Mouse (Mus musculus) intestine, postnatal 0 days (tissue): ENCODE data around the gene Mctp1. TPM values are rescaled to one million over a fixed set of nuclear protein-coding genes. Genes with fewer than 3 reads are reported as not detected.

Experiments
- ATAC-seq: fragments of 200-750 bp; cut with Nextera tagmentation; 2 replicates; pipeline ENCODE4 v1.8.0; 2017; ENCODE audit warnings: mild to moderate bottlenecking, moderate TSS enrichment, moderate library complexity
- H3K27ac ChIP-seq: fragments of 300-500 bp; sonication (generic); 2 replicates; pipeline ENCODE4 v1.5.1; 2014; ENCODE audit warnings: mild to moderate bottlenecking, low read depth, low read length, moderate library complexity
- H3K27me3 ChIP-seq: fragments of 300-500 bp; sonication (generic); replicated peaks from 2 replicates; pipeline ENCODE4 v1.6.1; 2014; ENCODE audit warnings: low read length, mixed read lengths; ENCODE audit not compliant: control insufficient read depth, insufficient read depth
- H3K36me3 ChIP-seq: fragments of 300-500 bp; sonication (generic); 2 replicates; pipeline ENCODE4 v1.6.1; 2014; ENCODE audit warnings: mild to moderate bottlenecking, moderate library complexity; ENCODE audit not compliant: control insufficient read depth, insufficient read depth
- H3K4me1 ChIP-seq: fragments of 300-500 bp; sonication (generic); replicated peaks from 2 replicates; pipeline ENCODE4 v1.6.1; 2014; ENCODE audit warnings: antibody characterized with exemption, low read length, mixed read lengths; ENCODE audit not compliant: control insufficient read depth, insufficient read depth
- H3K4me2 ChIP-seq: fragments of 300-500 bp; sonication (generic); replicated peaks from 2 replicates; pipeline ENCODE4 v1.6.1; 2014; ENCODE audit warnings: low read depth, mild to moderate bottlenecking, moderate library complexity
- H3K4me3 ChIP-seq: fragments of 300-500 bp; sonication (generic); 2 replicates; pipeline ENCODE4 v1.5.1; 2014; ENCODE audit warnings: low read depth, low read length
- H3K9ac ChIP-seq: fragments of 300-500 bp; sonication (generic); 2 replicates; pipeline ENCODE4 v1.6.1; 2014; ENCODE audit warnings: mild to moderate bottlenecking, low read depth, low read length
- H3K9me3 ChIP-seq: fragments of 300-500 bp; sonication (generic); 2 replicates; pipeline ENCODE4 v1.6.1; 2016; ENCODE audit warnings: mixed run types; ENCODE audit not compliant: control insufficient read depth
- CTCF ChIP-seq: sonication (generic); IDR thresholded peaks from 2 replicates; pipeline ENCODE4 v1.5.1; 2016; ENCODE audit warnings: low read depth, mild to moderate bottlenecking, control low read depth, antibody characterized with exemption, moderate library complexity
- WGBS: fragments of 180-500 bp; shearing (Covaris S2); extraction: QIAGEN DNeasy Blood & Tissue Kit; methylation state at CpG from one replicate; pipeline ENCODE4 v1.1.7; 2014; 5-methylcytosine and 5-hydroxymethylcytosine counted together
- polyA plus RNA-seq: library from polyadenylated mRNA; unstranded; fragments of >200 nt; fragmentation: Nextera tagmentation; extraction: Ambion mirVana; gene quantifications from 2 replicates; pipeline ENCODE4 v1.2.1, GENCODE M21; 2015

The Mctp1 gene
- polyA plus RNA-seq, 1 experiment from 2014 or later = 1.2 TPM

- no peak overlapping the region for H3K4me2 ChIP-seq
- no peak for ATAC-seq
- H3K9me3 ChIP-seq = no peaks in the 10 kb centered on the region
- H3K27ac ChIP-seq = no peak overlapping the region
- no peaks in the 10 kb centered on the region for H3K4me1 ChIP-seq
- H3K4me3 ChIP-seq = no peak overlapping the region
- H3K36me3 ChIP-seq = no peaks in the 10 kb centered on the region
- WGBS = 96% methylated on average over 2 of the region's 2 CpGs
- TF ChIP-seq CTCF = no peak
- H3K9ac ChIP-seq = no peak overlapping the region
- H3K27me3 ChIP-seq = no peaks in the 10 kb centered on the region
Observed at GRCm38 (mm10) chr13:76611499-76611898, 227.2 kb downstream of the Mctp1 start.

GRCm38 (mm10) chr13:76620111-76620510, 235.8 kb downstream of the Mctp1 start:
- no peaks in the 10 kb centered on the region for H3K36me3 ChIP-seq
- H3K9ac ChIP-seq = no peak overlapping the region
- H3K9me3 ChIP-seq = no peaks in the 10 kb centered on the region
- no peak overlapping the region for H3K4me2 ChIP-seq
- no peak overlapping the region for H3K27ac ChIP-seq
- TF ChIP-seq CTCF = no peak
- H3K4me1 ChIP-seq = no peaks in the 10 kb centered on the region
- ATAC-seq = no peak
- no peaks in the 10 kb centered on the region for H3K27me3 ChIP-seq
- H3K4me3 ChIP-seq = no peak overlapping the region

- H3K9me3 ChIP-seq = no peaks in the 10 kb centered on the region
- TF ChIP-seq CTCF = no peak
- H3K27me3 ChIP-seq = no peaks in the 10 kb centered on the region
- H3K4me1 ChIP-seq = no peaks in the 10 kb centered on the region
- no peak overlapping the region for H3K27ac ChIP-seq
- H3K9ac ChIP-seq = no peak overlapping the region
- no peaks in the 10 kb centered on the region for H3K36me3 ChIP-seq
- WGBS = 48% methylated on average over 1 of the region's 1 CpGs
- no peak for ATAC-seq
- no peak overlapping the region for H3K4me3 ChIP-seq
- H3K4me2 ChIP-seq = no peak overlapping the region
Observed at GRCm38 (mm10) chr13:76620525-76620924, 236.2 kb downstream of the Mctp1 start.

GRCm38 (mm10) chr13:76633707-76634106, 249.4 kb downstream of the Mctp1 start:
- Histone ChIP-seq H3K9ac (no peak overlapping the region), H3K4me1 (no peaks in the 10 kb centered on the region), H3K27ac (no peak overlapping the region), H3K36me3 (no peaks in the 10 kb centered on the region), H3K27me3 (no peaks in the 10 kb centered on the region), H3K4me3 (no peak overlapping the region), H3K9me3 (no peaks in the 10 kb centered on the region), H3K4me2 (no peak overlapping the region)
- TF ChIP-seq CTCF = no peak
- no peak for ATAC-seq
- 81% methylated on average over 1 of the region's 1 CpGs for WGBS

- H3K9ac ChIP-seq = no peak overlapping the region
- H3K4me2 ChIP-seq = no peak overlapping the region
- TF ChIP-seq CTCF = no peak
- no peaks in the 10 kb centered on the region for H3K9me3 ChIP-seq
- WGBS = 74% methylated on average over 2 of the region's 2 CpGs
- no peak overlapping the region for H3K27ac ChIP-seq
- no peaks in the 10 kb centered on the region for H3K4me1 ChIP-seq
- H3K27me3 ChIP-seq = no peaks in the 10 kb centered on the region
- no peak overlapping the region for H3K4me3 ChIP-seq
- ATAC-seq = no peak
- no peaks in the 10 kb centered on the region for H3K36me3 ChIP-seq
Observed at GRCm38 (mm10) chr13:76638282-76638681, 253.9 kb downstream of the Mctp1 start.

- no peak overlapping the region for H3K9ac ChIP-seq
- no peak overlapping the region for H3K27ac ChIP-seq
- TF ChIP-seq CTCF = no peak
- no peaks in the 10 kb centered on the region for H3K36me3 ChIP-seq
- ATAC-seq = peak; percentile 69
- no peak overlapping the region for H3K4me2 ChIP-seq
- H3K4me3 ChIP-seq = no peak overlapping the region
- H3K9me3 ChIP-seq = no peaks in the 10 kb centered on the region
- H3K4me1 ChIP-seq = no peaks in the 10 kb centered on the region
- H3K27me3 ChIP-seq = no peaks in the 10 kb centered on the region
Observed at GRCm38 (mm10) chr13:76659523-76659922, 275.2 kb downstream of the Mctp1 start.

GRCm38 (mm10) chr13:76681286-76681685, 297.0 kb downstream of the Mctp1 start:
- no peak overlapping the region for H3K9ac ChIP-seq
- no peak for ATAC-seq
- no peaks in the 10 kb centered on the region for H3K4me1 ChIP-seq
- no peak overlapping the region for H3K4me3 ChIP-seq
- no peaks in the 10 kb centered on the region for H3K36me3 ChIP-seq
- TF ChIP-seq CTCF = peak; percentile 67
- no peaks in the 10 kb centered on the region for H3K27me3 ChIP-seq
- no peaks in the 10 kb centered on the region for H3K9me3 ChIP-seq
- H3K4me2 ChIP-seq = no peak overlapping the region
- no peak overlapping the region for H3K27ac ChIP-seq
